Mouse (Mus musculus) thymus, adult 2 months (tissue): ENCODE measurements around the gene Gm21969. TPM values are rescaled to one million over a fixed set of nuclear protein-coding genes. Genes with fewer than 3 reads are reported as not detected.

Source experiments
- DNase-seq: peaks from one replicate; pipeline ENCODE4 v3.0.0; 2021
- H3K27ac ChIP-seq: fragments of 200-500 bp; 2 replicates; pipeline ENCODE4 v1.5.1; 2012; ENCODE audit warnings: low read length, control low read depth; ENCODE audit not compliant: control insufficient read depth, insufficient read depth
- H3K27me3 ChIP-seq: fragments of 200-500 bp; 2 replicates; pipeline ENCODE4 v1.6.1; 2012; ENCODE audit warnings: mild to moderate bottlenecking, low read length, moderate library complexity, mixed read lengths; ENCODE audit not compliant: control insufficient read depth, insufficient read depth
- H3K36me3 ChIP-seq: fragments of 200-500 bp; 2 replicates; pipeline ENCODE4 v1.6.1; 2012; ENCODE audit warnings: mild to moderate bottlenecking, low read length, moderate library complexity; ENCODE audit not compliant: control insufficient read depth, insufficient read depth
- H3K4me1 ChIP-seq: fragments of 200-500 bp; replicated peaks from 2 replicates; pipeline ENCODE4 v1.6.1; 2012; ENCODE audit warnings: low read length; ENCODE audit not compliant: control insufficient read depth, insufficient read depth
- H3K4me3 ChIP-seq: fragments of 200-500 bp; 2 replicates; pipeline ENCODE4 v1.5.1; 2012; ENCODE audit warnings: mild to moderate bottlenecking, low read length, control low read depth, moderate library complexity; ENCODE audit not compliant: control insufficient read depth, insufficient read depth
- CTCF ChIP-seq: fragments of 200-500 bp; IDR thresholded peaks from 2 replicates; pipeline ENCODE4 v1.5.1; 2012; ENCODE audit warnings: mild to moderate bottlenecking, control low read depth, low read length, moderate library complexity, borderline replicate concordance; ENCODE audit not compliant: control insufficient read depth, poor library complexity, insufficient read depth; ENCODE audit errors: extremely low read depth
- POLR2A ChIP-seq: fragments of 200-500 bp; IDR thresholded peaks from 2 replicates; pipeline ENCODE4 v1.6.1; 2012; ENCODE audit warnings: mild to moderate bottlenecking, low read length, control low read depth, moderate library complexity; ENCODE audit not compliant: control insufficient read depth, poor library complexity, insufficient read depth; ENCODE audit errors: extremely low read depth
- WGBS: fragments of 180-500 bp; shearing (Covaris S2); methylation state at CpG from one replicate; pipeline ENCODE4 v1.1.7; 2018; 5-methylcytosine and 5-hydroxymethylcytosine counted together
- polyA plus RNA-seq: library from polyadenylated mRNA; depleted of rRNA; stranded (reverse); fragments of >200 nt; gene quantifications from 2 replicates; pipeline ENCODE4 v1.2.3, GENCODE M21; 2012

Gene Gm21969
- polyA plus RNA-seq, 1 experiment = not detected

DNA sequence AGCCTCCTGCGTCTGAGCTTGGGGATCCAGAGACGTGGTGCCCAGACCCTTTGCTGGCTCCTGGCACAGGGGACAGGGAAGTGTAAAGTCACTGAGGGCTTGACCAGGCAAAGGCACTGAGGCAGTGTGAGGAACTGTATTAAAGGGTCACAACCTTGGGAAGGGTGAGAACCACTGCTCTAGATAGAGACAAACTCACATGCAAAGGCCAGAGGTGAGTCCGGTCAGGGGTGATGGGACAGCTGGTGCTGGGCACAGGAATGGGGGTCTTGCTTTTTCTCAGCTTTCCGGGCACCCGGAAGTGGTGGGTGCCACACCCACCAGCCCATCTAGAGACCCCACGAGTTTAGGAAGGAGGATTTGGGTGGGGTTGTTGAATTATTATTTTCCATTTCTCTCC, 9.6 kb upstream of the Gm21969 start:
- no peak for DNase-seq
- Histone ChIP-seq H3K36me3 (no peaks in the 10 kb centered on the region), H3K27ac (no peak overlapping the region), H3K27me3 (no peaks in the 10 kb centered on the region), H3K4me1 (peaks cover 31% of the 10 kb centered on the region), H3K4me3 (no peak overlapping the region)
- WGBS = 87% methylated on average over 6 of the region's 6 CpGs
- TF ChIP-seq POLR2A = no peak
- no peak for TF ChIP-seq CTCF

- TF ChIP-seq POLR2A (no peak), CTCF (no peak)
- H3K4me1 ChIP-seq = peaks cover 36% of the 10 kb centered on the region
Measured at GRCm38 (mm10) chr4:139594062-139594461, 8.9 kb upstream of the Gm21969 start.

GRCm38 (mm10) chr4:139596715-139597114, 6.3 kb upstream of the Gm21969 start:
- H3K4me1 ChIP-seq = peaks cover 51% of the 10 kb centered on the region

More at GRCm38 (mm10) chr4:139594062-139594461, 8.9 kb upstream of the Gm21969 start:
- H3K4me3 ChIP-seq = no peak overlapping the region
- WGBS = 60% methylated on average over 3 of the region's 3 CpGs
- H3K36me3 ChIP-seq = no peaks in the 10 kb centered on the region
- H3K27me3 ChIP-seq = no peaks in the 10 kb centered on the region
- no peak overlapping the region for H3K27ac ChIP-seq
- no peak for DNase-seq

DNA sequence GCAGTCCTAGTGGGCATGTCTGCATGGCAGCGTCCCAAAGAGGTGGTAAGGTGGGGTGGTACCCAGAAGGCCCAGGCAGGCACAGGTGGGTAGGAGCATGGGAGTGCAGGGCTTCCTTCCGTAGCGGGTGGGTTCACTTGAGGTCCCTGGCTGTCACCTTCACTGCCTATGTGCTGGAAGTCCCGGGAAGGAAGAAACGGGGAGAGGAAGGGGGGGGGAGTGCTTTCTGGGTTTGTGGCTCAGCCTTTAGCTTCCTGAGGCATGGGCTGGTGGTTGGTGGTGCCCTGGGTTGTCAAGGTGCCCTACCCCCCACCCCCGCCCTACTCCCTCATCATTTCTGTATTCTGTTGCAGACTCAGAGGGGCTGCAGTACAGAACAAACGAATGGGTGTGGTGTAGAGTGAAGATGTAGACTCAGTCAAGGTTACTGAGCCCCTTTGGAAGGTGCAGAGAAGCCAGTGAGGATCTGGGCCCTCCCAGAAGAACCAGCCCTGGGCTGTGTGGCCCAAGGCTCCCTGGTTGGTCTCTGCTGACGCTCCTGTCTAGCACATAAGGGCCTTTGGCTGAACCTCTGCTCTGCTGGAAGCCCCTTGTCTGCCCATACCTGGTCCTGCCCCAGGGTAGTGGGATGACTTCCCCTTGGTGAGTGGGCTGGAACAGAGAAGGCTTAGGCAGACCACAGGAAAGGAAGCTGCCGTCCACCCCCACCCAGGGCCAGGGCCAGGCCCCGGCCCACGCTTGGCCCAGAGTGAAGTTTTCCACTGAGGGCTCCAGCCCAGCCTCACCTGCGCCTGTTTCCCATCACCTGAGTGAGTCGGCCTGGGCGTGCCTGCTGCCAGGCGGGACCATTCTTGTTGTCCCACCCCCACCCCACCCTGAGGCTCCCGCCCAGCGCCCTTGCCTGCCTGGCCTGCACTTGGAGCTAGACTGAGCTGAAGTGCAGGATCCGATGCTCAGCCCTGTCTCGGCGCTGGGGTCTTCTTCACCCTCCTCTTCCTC, 5.4 kb upstream of the Gm21969 start:
- H3K4me3 ChIP-seq = no peak overlapping the region
- DNase-seq = peak; percentile 33
- H3K27me3 ChIP-seq = no peaks in the 10 kb centered on the region
- WGBS = 16% methylated on average over 20 of the region's 20 CpGs
- TF ChIP-seq CTCF (no peak), POLR2A (no peak)
- peaks cover 57% of the 10 kb centered on the region for H3K4me1 ChIP-seq
- no peaks in the 10 kb centered on the region for H3K36me3 ChIP-seq
- peak overlapping the region; percentile 92; the same call in 1 of the 2 replicates for H3K27ac ChIP-seq

More at GRCm38 (mm10) chr4:139596715-139597114, 6.3 kb upstream of the Gm21969 start:
- Histone ChIP-seq H3K4me3 (no peak overlapping the region), H3K27me3 (no peaks in the 10 kb centered on the region), H3K27ac (no peak overlapping the region; the same call in 1 of the 2 replicates), H3K36me3 (no peaks in the 10 kb centered on the region)
- TF ChIP-seq CTCF (no peak), POLR2A (no peak)
- no peak for DNase-seq
- WGBS = 21% methylated on average over 9 of the region's 9 CpGs

DNA sequence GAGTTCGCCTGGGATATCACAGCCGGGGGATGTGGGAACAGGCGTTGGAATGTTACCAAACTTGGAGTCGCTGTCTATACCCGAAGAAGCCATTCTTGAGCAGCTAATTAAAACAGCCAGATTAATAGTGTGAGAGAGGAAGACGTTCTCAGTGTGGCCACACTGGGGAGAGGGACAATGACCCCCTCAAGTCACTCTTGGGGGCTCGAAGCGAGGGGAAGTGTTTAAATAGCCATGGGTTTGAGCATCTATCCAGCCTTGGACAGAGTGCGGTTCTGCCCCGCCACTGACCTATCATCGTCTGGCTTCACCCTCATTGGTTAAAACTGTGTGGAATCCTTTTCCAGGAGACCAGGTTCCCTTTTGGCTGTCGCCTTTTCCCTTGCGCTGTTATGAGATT, 4.6 kb upstream of the Gm21969 start:
- DNase-seq = no peak
- TF ChIP-seq POLR2A (no peak), CTCF (no peak)
- Histone ChIP-seq H3K4me3 (no peak overlapping the region), H3K27me3 (no peaks in the 10 kb centered on the region), H3K27ac (peak overlapping the region; percentile 92), H3K4me1 (peaks cover 63% of the 10 kb centered on the region), H3K36me3 (no peaks in the 10 kb centered on the region)
- WGBS = 31% methylated on average over 13 of the region's 13 CpGs

DNA sequence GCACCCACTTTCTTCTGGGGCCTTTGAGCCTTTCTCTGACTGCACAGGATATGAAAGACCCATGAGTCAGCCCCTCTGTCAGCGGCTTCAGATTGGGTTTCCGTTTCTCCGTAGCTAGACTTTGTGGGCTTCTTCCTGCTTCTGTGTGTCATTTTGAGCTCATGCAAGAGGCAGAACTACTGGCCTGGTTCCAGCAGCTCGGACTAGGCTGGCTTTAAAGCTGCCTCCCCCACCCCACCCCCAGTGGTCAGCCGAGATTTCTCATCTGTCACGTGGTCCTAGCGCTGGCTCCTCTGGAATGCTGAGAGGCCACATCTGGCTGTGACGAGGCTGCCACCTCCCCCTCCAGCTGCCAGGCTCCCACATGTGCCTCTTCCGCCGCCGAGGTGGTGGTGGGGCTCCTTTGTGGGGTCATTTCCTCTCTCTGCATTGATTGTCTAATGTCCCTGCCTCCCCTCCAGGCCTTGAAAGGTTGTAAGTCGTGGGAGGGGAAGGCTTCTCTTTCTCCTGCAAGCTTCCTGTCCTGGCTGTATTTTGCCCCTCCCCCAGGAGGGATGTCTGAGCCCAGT, 4.0 kb upstream of the Gm21969 start:
- Histone ChIP-seq H3K4me3 (peak overlapping the region; percentile 46), H3K4me1 (peaks cover 63% of the 10 kb centered on the region), H3K27ac (peak overlapping the region; percentile 92), H3K27me3 (no peaks in the 10 kb centered on the region), H3K36me3 (no peaks in the 10 kb centered on the region)
- TF ChIP-seq CTCF = no peak
- TF ChIP-seq POLR2A = no peak
- 0% methylated on average over 12 of the region's 12 CpGs for WGBS
- peak; percentile 74 for DNase-seq

DNA sequence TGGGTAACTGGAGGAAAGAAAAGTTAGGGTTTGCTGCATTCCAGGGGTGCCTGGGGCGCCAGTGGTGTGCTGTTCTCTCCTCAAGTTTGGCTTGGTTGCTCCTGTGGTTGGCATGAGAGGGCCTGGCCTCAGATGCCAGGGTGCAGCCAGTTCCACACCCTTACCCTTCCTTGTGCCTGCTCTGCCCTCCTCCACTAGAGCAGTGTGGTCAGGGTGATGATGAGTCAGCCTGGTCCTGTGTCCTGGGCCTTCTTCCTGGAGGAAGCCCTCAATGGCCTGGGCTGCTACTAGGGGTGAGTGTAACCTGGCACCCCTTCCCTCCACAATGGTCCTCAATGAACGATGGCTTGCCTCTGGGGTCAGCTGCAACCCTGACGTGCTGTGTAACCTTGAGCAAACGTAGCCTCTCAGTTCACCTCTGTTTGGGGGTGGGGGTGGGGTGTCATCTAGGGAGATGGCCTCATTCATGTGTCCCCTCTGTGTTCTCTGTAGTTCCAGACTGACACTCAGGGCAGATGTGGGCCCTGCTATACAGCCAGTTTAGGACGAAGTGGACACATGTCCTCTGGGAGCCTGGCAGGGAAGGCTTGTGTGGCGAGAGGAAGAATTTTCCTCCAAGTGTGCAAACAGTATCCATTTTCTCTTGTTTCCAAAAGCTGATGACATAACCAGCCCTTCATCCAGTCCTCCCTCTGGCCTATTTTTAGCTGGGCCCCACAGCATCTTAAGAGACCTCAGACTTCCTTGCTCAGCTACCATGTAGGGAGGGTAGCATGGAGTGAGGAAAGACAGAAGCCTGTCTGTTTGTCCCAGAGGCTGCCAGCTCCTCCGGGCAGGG, 1.2 kb upstream of the Gm21969 start:
- H3K4me1 ChIP-seq = peaks cover 69% of the 10 kb centered on the region
- no peaks in the 10 kb centered on the region for H3K36me3 ChIP-seq
- no peak overlapping the region for H3K4me3 ChIP-seq
- TF ChIP-seq POLR2A (no peak), CTCF (no peak)
- no peak overlapping the region for H3K27ac ChIP-seq
- DNase-seq = no peak
- H3K27me3 ChIP-seq = no peaks in the 10 kb centered on the region
- 86% methylated on average over 7 of the region's 7 CpGs for WGBS
